Mouse (Mus musculus) left cerebral cortex, adult 11 months (tissue): Measurements from ENCODE around the gene Cct4.

Experiments
- DNase-seq: peaks from one replicate; pipeline ENCODE4 v3.0.0; 2022; ENCODE audit warnings: low spot score

The Cct4 gene

GRCm38 (mm10) chr11:22990393-22991126 is at the start of gene Cct4:
Gene Cct4, plus strand, starts transcription at chr11:22990519.
- peak; percentile 86 for DNase-seq

- no peak for DNase-seq
Observed at GRCm38 (mm10) chr11:22949101-22949500, 41.2 kb upstream of the Cct4 start.

- no peak for DNase-seq
Observed at GRCm38 (mm10) chr11:22950131-22950530, 40.2 kb upstream of the Cct4 start.

GRCm38 (mm10) chr11:22952668-22953067 is 37.7 kb upstream of the Cct4 start:
- no peak for DNase-seq

- DNase-seq, result no peak
Observed at GRCm38 (mm10) chr11:22956346-22956745, 34.0 kb upstream of the Cct4 start.

GRCm38 (mm10) chr11:22956830-22957229 is 33.5 kb upstream of the Cct4 start:
- no peak for DNase-seq

- DNase-seq, result no peak
Observed at GRCm38 (mm10) chr11:22957791-22958374, 32.4 kb upstream of the Cct4 start.

GRCm38 (mm10) chr11:22962101-22962500 is 28.2 kb upstream of the Cct4 start:
- DNase-seq, result no peak

- DNase-seq, result no peak
Observed at GRCm38 (mm10) chr11:22964401-22964800, 25.9 kb upstream of the Cct4 start.

GRCm38 (mm10) chr11:22965503-22965902 is 24.8 kb upstream of the Cct4 start:
- no peak for DNase-seq

- DNase-seq, result no peak
Observed at GRCm38 (mm10) chr11:22969486-22969885, 20.8 kb upstream of the Cct4 start.

- DNase-seq, result no peak
Observed at GRCm38 (mm10) chr11:22970546-22970945, 19.8 kb upstream of the Cct4 start.

GRCm38 (mm10) chr11:22971835-22972709 is 18.2 kb upstream of the Cct4 start, which contains the start of gene Zrsr1:
Gene Zrsr1, plus strand, starts transcription at chr11:22972005.
- DNase-seq, result no peak

GRCm38 (mm10) chr11:22972746-22973526 is 17.4 kb upstream of the Cct4 start:
- no peak for DNase-seq

- DNase-seq, result no peak
Observed at GRCm38 (mm10) chr11:22973599-22973998, 16.7 kb upstream of the Cct4 start.

GRCm38 (mm10) chr11:22978215-22978614 is 12.1 kb upstream of the Cct4 start:
- no peak for DNase-seq

- no peak for DNase-seq
Observed at GRCm38 (mm10) chr11:22978711-22979110, 11.6 kb upstream of the Cct4 start.

GRCm38 (mm10) chr11:22979221-22979620 is 11.1 kb upstream of the Cct4 start:
- no peak for DNase-seq

- no peak for DNase-seq
Observed at GRCm38 (mm10) chr11:22981041-22981440, 9.3 kb upstream of the Cct4 start.

GRCm38 (mm10) chr11:22981543-22981950 is 8.8 kb upstream of the Cct4 start:
- DNase-seq, result no peak

GRCm38 (mm10) chr11:22981984-22982757 is 8.1 kb upstream of the Cct4 start, which contains the start of the genes Gm28048 and Commd1:
Gene Gm28048, minus strand, starts transcription at chr11:22982090.
Gene Commd1, minus strand, starts transcription at chr11:22982382.
- DNase-seq, result peak; percentile 91
